Mouse (Mus musculus) mouse trophoblast stem cell (cell line): ENCODE measurements around the gene Fnbp1l.

ENCODE experiments used
- in situ Hi-C, 2 experiments: fragments of 300-500 bp; cut with MseI, MboI; formaldehyde crosslinking; loops; 2 replicates in 1 of 2; 3 replicates in 1 of 2; pipeline ENCODE4 v1.15.1; 2025

Gene Fnbp1l

DNA sequence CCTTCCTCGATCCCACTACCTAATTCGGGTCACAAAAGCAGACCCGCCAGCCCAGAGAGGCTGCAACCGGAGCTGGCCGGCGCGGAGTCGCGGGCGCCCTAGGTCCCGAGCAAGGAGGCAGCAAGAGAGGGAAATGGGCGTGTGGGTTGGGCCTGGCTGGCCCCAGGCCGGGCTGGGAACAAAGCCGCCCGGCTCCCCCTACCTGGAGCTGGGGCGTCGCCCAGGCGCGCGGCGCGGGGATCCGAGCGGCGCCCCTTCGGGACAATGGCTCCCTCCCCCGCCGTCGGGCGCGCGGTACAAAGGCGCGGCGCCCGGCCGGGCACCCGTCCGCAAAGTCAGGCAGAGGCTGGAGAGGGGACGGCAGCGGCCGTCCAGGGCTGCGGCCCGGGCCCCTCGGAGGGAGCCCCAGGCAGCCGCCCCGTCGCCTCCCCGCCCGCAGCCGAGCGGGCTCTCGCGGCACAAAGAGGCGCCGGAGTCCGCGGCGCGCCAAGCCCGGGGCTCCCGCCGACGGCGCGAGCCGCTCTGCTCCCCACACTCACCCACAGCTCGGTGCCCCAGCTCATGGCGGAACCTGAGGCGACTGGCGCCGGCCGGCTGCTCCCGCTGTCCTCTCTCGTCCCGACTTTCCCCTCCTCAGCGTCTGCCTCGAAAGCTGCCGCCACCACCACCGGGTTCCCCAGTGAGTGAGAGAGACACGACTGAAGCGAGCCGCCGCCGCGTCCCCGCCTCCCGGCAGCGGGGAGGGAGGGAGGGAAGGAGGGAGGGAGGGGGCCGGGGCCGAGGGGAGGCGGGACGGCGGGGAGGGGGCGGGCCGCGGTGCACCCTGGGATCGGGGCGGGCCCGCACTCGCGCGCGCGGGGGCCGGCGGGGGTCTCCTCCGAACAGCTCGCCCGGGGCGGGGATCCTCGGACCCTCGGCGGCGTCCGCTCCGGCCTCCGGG, at the start of gene Fnbp1l:
TSS of gene Fnbp1l (minus strand) at position 725 of the 940 bp plus-strand sequence.
- in situ Hi-C loops: no loop called here

DNA sequence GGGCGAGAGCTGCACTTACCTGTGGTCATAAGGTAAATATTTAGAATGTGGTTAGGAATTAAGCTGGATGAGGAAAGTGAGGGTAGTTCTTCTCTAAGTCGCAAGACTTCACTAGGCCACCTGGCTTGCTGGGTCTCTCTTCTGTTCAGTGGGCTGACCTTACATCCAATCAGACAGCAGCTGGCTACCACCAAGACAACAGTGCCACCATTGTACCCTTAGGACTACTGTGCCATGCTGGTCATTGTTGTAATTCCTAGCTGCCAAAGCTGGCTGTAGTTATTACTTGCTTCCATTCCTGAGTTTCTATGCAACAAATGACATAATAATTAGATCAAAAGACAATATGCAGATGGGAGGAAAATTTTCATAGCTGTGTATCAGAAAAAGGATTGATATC, 41.3 kb upstream of the Fnbp1l start:
- in situ Hi-C loops: no loop called here

DNA sequence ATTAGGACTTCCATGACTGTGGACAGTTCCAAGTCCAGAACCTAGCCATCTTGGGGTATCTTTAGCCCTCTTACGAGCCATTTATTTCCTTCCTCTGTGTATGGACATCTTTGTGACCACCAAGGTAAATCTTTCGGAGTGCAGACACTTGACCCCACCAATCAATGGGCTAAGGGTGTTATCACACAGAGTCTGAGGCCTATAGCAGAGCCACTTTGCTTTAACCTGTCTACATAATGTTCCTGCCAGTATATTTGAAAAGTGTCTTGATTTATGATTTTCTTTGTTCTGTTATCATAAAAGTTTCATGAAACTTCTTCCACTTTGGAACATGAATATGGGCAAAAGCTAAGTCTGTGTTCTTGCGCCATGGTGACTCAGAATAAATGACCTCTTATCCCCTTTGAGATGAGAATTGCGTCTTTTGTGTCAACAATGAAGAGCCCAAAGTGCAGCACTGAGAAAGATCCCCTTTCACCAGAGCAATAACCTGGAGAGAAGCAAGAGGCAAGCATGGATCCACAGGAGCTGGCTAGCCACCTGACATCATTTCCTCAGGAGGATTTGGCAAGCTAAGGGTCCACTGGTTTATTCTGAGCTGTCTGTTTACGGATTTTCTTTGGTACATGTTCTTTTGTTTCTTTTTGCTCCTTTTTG, 39.9 kb upstream of the Fnbp1l start:
- in situ Hi-C loops: no loop called here

DNA sequence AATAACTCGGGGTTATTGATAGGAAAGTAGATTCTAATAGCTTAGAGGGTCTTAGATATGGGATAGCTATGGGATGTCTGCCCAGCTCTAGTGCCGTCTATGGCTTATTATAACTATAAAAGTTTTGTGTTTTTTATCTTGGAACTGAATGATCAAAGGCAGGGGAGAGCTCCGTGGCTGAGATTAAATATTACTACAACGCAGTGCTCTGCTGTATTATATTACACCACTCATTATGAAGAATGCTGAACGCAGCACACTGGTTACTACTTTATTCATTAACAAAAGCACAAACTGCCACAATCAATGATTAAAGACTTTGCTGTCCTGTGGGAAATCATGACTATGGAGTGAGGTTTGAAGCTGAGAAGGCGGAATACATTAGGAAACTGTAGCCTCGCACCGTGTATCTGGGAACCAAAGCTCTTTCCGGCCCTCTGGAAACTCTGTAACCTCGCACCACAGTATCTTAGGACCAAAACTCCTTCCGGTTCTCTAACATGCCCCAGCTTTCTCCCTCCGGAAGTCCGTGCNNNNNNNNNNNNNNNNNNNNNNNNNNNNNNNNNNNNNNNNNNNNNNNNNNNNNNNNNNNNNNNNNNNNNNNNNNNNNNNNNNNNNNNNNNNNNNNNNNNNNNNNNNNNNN, 27.8 kb upstream of the Fnbp1l start:
- in situ Hi-C loops: loop anchor here (5.0 to 10.0 kb wide), 3 partner anchors 80 to 137 kb away; partner anchors contain the start of gene Pde5a (in 1 of the 2)

DNA sequence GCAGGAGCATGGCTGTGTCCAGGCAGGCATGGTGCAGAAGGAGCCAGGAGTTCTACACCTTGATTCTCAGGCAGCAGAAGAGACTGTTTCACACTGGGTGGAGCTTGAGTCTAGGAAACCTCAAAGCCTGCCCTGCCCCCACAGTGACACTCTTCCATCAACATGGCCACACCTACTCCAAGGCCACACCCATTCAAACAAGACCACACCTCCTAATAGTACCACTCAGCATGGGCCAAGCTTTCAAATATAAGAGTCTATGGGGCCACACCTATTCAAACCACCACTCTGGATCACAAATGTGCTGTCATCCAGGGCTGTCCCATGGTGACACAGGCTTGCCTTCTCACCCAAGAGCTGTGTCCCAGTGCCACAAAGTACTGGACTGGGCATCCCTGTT, 20.8 kb upstream of the Fnbp1l start:
- in situ Hi-C loops: loop anchor here in 1 of 2 experiments (10.0 kb wide), 1 partner anchor 145 kb away; no protein-coding TSS in a partner anchor

DNA sequence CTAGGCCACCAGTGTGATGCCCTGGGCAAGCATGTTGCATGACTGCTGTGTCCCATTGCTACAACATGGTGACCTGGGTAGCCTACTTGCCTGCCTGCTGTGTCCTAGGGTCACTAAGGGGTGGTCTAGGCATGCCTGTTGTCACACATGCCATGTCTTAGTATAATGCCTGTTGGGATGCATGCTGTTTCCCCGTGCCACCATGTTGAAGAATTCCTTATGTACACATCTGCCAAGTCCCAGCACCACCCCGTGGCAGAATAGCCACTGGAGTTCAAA, 19.6 kb upstream of the Fnbp1l start:
- in situ Hi-C loops: loop anchor here (10.0 kb wide), 1 partner anchor 344 kb away; the partner anchor contains the start of gene Bcar3 (in 2 of the 2)

DNA sequence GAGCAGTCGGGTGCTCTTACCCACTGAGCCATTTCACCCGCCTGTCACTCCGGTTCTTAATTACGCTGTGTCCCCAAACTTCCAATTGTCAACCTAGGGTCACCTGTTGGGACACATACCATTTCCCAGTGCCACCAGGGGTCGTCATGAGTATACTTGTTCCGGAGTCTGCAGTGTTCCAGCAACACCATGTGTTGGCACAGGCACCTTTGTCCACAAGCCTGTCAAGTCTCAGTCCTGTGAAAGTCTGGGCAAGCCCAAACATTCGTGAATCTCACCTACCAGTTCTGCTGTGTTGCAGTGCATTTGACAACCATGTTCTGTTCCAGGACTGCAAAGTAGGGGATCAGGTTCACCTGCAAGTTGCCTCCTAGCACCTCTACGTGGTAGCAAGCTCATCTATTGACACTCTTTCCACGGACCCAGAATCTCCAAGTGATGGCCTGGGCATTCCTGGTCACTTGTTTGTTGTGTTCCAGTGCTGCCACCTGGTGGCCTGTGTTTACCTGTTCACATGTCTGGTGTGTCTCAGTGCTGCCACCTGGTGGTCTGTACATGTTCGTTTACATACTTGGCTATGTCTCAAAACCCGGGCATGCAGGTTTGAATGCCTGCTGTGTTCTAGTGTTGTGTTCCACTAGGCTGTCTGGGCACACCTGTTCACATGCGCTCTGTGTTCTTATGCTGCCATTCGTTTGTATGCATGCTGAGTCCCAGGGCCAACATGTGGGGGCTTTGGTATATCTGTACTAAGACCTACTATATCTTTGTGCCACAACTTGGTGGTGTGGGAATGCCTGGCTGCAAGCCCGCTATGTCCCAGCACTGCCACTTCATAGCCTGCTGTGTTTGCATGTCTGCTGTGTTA, 19.0 kb upstream of the Fnbp1l start:
- in situ Hi-C loops: loop anchor here (10.0 kb wide), 1 partner anchor 344 kb away; the partner anchor contains the start of gene Bcar3 (in 2 of the 2)

DNA sequence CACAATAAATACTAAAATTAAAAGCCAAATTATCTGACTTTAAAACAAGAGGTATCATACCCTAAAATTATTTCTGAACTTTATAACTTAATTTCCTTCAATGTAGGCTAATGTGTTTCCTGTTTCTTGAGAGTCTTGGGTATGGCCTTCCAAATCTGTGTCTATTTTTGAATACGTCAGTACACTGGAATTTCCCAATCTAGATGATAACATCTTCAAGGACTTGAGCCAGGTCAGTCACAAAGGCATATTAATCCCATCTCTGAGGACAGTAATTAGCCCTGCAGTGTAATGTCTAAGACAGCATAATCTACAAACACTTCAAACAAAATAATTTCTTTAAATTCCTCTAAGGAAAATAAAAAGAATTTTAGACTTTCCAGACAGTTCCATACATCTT, 17.8 kb upstream of the Fnbp1l start:
- in situ Hi-C loops: loop anchor here (10.0 kb wide), 1 partner anchor 342 kb away; the partner anchor contains the start of gene Bcar3 (in 2 of the 2)

DNA sequence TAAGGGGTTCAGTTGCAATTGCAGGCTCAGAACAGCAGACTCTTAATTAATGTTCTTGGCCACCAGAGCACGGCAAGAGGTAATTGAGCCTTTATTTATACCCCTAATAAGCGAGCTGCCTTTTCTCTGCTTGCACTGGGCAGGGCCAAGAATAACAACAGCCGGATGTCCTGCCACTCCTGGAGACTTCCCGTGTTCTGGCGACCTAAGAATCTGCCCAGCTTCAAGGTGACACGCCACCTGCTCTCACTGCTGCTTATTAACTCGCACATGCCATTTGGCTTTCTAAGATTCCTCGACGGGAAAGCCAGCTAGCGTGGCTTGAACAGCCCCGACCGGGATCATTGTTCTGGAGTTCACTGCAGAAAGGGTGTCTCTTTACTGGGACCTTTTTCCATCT, 15.7 kb upstream of the Fnbp1l start:
- in situ Hi-C loops: loop anchor here (10.0 kb wide), 1 partner anchor 340 kb away; the partner anchor contains the start of gene Bcar3 (in 2 of the 2)

DNA sequence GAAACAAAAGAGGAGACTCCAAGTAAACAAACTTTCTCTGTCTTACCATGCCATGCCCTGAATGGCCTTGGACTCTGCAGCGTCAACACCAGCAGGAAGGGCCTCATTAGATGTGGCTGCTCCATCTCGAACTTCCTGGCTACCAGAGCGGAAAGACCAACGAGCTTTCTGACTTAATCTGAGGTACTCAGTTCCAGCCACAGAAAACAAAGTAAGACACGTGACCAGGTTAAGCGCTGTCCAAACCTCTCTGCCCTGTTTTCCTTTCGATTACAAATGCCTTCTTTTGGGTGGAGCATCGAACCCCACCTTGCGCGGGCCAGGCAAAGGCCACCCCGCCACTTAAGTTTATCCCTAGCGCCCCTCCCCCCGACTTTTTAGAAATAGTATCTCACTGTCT, 10.1 kb upstream of the Fnbp1l start:
- in situ Hi-C loops: no loop called here

DNA sequence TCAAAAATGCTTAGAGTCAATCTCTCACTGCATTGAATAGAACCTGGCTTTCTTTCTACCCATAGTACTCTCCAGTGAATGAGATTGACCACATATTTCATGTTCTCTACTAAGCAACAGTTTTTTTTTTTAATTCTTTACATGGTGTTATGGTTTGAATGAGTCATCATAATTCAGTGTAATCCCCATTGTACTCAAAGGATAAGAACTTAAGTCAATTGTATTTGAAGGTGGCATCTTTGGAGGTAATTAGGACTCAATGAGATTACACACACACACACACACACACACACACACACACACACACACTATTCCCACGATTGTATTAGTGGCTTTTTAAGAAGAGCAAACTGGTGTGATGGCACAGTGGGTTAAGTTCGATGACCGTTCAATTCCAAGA, 9.4 kb upstream of the Fnbp1l start:
- in situ Hi-C loops: no loop called here

DNA sequence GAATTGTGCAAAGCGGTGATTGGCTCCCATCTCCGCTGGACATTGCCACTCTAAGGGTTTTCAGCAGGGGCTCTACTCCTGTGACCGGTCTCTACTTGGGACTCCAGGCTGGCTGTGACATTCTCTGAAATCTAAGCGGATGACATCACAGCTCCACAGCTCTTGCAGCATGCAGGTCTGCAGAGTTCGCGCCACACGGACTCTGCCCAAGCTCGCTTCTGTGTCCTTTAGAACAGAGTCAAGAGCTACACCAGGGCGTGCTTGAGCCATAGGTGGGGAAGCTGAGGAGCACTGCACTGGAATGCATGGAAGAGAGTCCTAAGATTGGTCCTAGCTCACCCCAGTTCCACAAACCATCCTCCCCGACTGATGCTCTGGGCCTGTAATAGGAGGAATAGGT, 9.0 kb upstream of the Fnbp1l start:
- in situ Hi-C loops: no loop called here

DNA sequence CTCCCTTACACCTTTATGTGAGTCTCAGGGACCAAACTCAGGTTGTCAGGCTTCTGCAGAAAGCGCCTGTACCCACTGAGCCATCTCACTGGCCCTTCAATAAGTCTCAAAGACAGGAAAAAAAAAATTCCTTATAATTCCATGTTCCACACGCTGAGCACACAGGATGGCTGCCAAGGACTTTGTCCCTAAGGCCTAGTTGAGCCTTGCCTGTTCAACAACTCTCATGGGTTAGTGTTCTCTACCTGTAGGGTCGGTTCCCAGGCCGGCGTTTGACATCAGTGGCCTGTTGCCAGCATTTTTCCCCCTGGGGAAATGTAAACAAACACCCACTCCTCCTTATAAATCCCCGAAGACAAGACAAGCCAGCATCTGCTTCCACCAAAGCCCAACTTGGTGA, 8.3 kb upstream of the Fnbp1l start:
- in situ Hi-C loops: no loop called here

DNA sequence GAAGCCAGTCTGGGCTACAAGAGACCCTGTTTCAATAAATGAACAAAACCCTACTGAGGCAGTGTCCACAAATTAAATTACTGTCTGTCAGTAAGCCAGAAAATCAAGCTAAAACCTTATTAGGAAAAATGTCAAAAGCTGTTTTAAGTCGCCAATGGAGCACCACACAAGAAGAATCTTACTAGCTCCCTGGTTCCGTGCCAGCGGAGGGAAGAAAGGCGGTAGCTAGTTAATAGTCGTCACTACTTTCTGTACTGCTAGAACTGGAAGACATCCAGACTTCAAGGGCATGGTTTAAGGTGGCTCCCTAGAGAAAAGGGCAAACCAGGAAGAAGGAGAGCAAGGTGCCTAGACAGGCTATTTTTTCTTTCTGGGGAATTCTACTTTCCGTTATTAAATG, 5.1 kb upstream of the Fnbp1l start:
- in situ Hi-C loops: no loop called here

DNA sequence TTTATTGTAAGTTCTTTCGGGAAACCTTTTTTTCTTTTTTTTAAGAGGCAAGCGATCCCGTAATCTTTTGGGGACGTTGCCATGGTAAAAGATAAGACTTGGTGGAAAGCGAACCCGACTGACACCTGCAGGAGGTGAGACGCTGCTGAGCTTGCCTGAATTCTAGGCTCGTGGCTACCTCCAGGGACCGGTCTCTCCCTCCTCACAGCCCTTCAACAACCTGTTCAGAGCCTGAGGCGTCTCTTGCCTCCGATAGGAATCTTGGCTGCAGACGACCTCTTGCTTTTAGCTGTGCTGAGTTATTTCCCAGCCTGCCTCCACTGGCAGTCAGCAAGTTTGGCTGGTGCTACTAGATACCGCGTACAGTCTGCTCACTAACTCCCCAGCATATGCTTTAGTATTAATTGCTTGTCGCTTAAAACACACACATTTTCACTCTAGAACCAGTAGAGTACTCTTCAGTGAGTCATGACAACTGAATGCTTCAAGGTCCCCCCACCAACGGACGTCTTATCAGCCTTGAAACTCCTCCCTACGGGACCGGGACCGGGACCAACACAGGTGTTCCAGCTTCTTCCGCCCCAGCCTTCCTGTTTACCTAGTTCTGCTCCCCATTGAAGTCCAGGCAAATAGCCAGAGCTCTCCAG, 893 bp upstream of the Fnbp1l start:
- in situ Hi-C loops: no loop called here

DNA sequence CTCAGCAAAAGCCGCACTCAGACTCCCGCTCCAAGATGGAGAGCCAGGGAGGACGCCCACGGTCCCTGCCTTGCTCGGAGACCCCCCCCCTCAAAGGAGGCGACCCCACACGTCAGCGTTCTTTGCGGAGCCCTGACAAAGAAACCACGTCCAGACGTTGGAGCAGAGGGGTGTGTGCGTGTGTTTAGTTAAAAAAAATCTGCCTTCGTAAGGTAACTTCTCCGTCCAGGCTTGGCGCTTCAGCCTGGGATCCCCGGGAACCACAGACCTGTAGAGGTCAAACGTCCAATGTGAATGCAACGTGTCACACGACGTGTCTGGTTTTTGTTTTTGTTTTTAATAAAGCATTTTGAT, 393 bp upstream of the Fnbp1l start:
- in situ Hi-C loops: no loop called here

DNA sequence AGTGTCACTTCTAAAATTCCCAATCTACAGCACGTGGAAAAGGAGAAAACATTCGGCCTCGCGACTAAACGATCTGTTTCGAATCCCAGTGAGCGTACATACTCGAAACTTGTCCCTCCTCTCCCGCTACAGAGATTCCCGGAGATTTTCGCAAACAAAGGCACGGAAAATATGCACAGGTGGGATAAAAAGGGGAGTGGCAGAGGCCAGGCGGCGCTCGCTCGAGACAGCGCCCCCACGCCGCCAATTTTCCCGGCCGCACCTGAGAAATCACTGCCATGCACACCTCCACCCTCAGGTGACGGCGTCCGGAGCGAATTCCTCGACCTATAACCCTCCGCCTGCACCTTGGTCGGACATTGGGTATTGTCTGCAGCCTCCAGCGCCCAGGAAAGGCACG, 1.1 kb downstream of the Fnbp1l start:
- in situ Hi-C loops: no loop called here

DNA sequence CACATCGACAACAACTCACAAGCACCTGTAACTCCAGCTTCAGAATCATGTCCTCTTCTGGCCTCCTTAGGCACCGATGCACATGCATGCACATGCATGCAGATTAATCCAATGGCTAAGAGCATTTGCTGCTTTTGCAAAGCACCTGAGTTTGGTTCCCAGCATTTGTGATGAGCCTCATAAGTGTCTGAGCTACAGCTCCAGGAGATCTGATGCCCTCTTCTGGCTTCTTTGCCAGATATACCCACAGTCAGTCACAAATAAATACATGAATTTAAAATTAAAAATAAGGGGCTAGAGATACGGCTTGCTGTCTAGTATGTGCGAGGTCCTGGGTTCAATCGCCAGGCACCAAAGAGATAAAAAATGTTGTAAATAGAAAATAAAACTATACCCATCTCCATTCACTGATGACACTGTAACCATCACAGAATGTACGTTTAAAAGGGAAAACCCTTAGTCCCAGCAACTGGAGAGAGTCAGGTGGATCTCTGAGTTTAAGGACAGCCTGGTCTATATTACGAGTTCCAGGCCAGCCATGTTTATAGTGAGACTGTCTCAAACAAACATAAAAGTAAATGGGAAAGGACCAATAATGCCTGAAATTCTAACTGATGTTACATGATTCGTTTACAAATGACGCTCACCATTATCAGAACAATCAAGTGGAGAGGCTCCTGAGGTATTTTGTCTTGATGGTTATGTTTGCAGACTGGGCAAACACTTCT, 1.7 kb downstream of the Fnbp1l start:
- in situ Hi-C loops: no loop called here

DNA sequence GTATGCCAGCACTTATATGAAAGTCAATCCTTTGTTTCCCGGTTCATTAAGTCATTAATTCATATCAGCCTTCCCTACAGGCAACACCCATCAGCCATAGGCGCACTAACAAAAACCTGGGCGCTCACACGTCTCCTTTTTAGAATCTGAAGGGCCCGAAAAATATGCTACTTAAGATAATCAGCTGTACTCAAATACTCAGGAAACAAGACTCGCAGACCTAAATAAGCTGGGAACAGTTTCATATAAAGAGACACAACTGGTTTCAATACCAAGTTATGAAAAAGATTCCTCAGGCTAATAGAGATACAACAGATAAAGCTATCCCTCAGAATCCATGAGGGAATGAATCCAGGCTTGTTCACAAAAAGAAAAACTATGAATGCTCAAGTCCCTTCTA, 7.0 kb downstream of the Fnbp1l start:
- in situ Hi-C loops: no loop called here

DNA sequence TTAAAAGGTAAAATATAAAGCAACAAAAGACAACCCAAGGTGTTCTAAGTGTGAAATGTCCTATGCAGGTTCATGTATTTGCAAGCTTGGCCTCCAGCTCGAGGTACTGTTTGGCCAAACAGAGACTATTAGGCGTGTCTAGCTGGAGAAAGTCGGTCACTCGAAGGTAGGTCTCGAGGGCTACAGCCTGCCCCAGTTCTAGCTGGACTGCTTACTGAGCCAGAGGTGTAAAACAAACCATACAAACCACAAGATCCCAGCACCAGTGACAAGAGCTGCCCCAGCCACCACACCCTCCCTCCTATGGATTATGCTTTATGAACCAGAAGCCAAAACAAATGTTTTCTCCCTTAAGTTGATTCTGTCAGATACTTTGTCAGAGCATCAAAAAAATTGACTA, 7.8 kb downstream of the Fnbp1l start:
- in situ Hi-C loops: no loop called here
